Mouse (Mus musculus) neural tube, embryonic 10.5 days (tissue): Measurements from ENCODE around the gene Acad11.

ENCODE experiments used
- DNase-seq: peaks from one replicate; pipeline ENCODE4 v3.0.0-alpha.2; 2017; ENCODE audit warnings: low spot score; ENCODE audit errors: extremely low spot score

Gene Acad11

GRCm38 (mm10) chr9:104080038-104080437 is 16.9 kb downstream of the Acad11 start:
- no peak for DNase-seq

DNA sequence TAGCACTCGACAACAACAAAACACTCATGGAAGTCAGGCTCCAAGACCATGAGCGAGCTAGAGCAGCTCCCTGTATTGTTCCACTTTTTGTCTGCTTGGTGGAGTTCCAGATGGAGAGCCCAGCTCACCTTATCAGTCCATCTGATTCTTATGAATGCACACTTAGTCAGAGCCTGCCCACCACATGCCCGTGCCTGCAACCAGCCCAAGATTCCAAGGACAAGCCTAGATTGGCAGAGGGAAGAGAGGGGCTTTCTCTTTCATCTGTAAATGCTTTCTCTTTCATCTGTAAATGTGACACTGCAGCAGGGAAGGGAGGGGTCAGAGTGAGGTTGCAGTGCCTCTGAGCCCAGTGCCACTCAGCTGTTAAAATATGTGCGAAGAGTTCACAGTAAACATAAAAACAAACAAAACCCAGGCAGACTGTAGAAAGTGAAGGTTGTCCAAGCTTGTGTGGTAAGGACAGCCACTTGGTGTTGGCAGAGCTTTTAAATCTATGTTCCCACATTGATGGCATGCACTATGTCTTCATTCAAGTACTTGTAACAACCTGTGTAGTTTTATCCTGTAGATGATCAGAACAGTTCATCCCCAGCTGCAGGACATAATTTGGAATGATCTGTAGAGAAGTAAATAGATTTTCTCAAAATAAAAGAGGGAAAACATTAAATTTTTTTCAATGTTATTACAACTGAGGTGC is 22.7 kb downstream of the Acad11 start:
- DNase-seq = no peak

DNA sequence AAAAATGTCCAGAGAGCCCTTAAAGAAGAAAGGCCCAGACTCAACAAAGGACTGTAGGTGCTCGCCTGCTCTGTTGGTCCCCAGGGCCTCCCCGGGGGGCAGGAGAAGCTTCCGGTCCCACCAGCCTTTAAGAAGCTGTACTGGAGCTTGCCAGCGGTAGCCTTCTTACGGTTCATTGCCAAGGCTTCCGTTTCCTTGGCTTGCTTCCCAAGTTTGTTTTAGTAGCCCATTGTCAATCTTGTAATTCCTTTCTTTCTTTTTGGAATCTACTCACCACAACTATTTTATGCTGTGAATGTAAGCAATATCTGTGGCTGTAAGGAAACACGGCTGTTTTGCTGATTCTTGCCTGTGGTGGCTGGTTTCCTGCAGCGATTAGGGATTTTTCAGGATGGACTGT is 25.4 kb downstream of the Acad11 start:
- no peak for DNase-seq

DNA sequence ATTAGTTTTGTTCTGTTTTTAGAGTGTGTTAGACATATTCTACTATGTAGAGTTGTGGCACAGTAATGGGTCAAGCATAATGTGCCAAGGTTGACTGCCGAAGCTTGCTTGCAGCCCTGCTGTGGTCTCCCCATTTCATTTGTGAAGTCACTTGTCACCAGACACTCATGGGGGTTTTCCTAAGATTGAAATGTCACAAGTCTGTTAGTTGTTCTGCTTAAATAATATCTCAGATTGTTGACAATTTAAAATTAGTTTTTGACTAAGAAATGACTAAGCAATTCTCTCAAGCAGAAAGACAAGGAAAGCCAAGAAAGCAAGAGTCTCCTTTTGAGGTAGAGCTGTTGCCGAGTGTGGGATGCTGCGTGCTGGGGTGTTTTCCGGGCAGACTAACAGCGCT is 29.8 kb downstream of the Acad11 start:
- no peak for DNase-seq

GRCm38 (mm10) chr9:104098256-104098655 is 35.1 kb downstream of the Acad11 start:
- no peak for DNase-seq

- no peak for DNase-seq
These were observed 35.9 kb downstream of the Acad11 start for GRCm38 (mm10) chr9:104099060-104099459.

GRCm38 (mm10) chr9:104100822-104101221 is 37.6 kb downstream of the Acad11 start:
- DNase-seq = no peak

DNA sequence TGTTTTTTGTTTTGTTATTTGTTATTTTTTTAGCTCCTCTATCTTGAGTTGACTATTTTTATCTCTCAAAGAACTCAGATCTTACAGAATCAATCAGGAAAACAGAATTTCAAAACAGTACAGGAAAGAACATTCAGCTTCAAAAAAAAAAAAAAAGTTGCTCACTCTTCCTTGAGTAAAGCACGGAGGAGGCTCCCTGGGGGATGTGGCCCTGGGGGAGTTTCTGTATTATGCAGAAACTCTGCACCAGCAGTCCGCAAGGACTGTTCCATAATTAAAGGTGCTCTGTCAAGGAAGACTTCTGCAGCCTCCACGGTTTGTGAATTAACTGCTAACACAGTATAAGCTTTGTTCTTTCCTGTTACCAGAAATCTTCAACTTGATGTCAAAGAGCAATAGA is 38.3 kb downstream of the Acad11 start:
- no peak for DNase-seq

DNA sequence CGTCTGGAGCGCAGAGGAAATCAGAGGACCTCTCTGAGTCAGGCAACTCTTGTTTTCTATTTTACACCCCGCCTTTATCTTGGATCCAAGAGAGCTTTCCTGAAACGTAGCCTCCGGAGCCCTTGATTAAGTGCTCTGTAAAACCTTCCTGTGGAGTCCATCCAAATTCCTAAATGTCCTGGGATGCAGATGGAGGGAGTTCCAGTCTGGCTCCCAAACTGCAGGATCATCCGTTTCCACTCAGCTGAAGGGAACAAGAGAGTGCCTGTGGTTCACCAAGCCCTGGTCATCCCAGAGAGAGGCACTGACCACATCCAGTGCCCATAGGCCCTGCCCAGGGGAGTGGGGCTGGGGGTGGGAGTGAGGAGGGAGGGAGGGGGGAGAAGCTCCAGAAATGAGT is 39.1 kb downstream of the Acad11 start:
- DNase-seq = no peak

DNA sequence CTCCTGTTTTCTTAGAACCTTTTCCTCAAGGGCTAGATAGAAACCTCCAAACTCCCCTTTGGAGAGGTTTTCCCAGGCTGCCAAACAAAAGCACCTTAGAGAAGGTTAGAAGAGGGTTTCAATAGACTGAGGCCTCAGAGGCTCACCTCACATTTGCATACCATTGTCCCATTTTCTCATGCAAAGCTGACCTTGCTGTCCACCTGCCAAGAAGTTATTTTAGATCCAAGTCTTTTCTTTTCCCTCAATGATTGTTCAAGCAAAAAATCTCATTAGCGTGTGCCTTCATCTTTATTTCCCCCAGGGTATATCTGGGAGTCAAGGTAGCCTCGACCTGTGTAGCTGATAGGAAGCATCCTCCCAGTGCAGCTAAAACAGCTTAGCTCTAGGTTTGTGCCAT is 39.7 kb downstream of the Acad11 start:
- DNase-seq = no peak

DNA sequence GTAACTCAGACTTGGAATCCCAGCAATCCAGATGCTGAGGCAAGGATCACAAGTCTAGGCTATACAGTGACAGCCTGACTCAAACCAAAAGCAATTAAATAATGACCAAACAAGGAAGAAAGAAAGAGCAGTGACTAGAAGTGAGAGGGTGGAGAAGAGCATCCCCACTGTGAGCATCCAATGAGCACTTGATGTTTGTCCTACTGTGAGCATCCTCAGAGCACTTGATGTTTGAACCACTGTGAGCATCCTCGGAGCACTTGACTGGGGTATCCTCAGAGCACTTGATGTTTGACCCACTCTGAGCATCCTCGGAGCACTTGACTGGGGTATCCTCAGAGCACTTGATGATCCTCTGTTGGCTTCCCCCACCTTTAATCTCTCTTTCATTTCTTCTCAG is 41.8 kb downstream of the Acad11 start:
- DNase-seq = no peak

DNA sequence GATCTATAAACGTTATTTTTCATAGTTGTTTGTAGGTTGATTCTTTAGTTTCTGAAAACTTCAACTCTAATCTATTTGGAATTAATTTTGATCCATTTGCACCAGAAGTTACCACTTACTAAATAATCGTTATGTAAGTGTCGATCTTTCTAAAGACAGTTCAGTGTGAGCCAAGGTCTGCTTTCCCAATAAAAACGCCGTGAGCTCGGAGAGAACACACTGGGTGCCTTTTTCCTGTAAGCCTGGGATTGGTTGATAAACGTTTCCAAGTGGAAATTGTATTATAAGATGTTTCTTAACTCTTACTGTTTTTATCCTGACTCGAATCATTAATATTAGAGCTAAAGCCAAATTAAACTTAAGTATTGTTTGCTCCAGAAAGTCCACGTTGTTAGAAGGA is 43.8 kb downstream of the Acad11 start:
- DNase-seq = no peak

DNA sequence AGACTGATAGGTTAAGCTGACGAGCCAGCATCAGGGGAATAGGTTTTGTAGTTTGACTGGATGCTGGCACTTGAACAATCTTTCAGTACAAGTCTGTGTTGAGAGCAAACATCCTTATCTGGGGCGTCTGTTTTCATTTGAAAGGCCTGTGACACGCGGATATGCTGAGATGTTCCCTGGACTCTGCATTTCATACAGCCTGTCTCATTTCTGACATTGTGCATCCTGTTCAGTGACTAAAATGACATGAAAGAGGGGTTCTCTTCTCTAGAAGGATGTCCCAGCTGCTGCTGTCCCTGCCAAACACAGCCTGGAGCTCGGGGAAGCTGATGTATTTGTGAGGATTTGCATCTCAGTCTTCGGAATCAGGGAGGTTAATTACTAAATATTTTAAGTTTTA is 44.3 kb downstream of the Acad11 start:
- no peak for DNase-seq

DNA sequence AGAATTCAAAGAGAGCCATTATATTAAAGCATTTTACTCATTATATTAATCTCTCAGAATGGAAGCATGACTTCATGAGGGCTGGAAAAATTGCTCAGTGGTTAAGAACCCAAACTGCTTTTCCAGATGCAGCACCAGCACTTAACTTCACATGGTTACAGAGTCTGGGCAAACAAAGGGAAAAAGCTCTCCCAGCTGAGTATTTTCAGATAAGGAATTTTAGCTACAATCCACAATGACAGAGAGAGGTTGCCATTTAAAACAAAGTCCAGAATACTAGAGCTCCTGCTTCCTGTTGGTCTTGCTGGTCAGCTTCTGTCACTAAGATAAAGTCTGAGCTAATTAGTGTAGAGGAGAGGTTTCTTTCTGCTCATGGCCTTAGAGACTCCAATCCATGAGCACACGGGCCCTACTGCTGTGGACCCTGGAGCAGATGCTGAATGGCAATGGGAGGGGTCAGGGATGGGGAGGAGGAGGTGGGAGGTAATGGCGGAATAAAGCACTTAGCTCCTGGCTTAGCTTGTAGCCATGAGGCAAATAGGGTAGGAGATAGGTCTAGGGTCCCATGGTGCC is 45.5 kb downstream of the Acad11 start:
- no peak for DNase-seq

DNA sequence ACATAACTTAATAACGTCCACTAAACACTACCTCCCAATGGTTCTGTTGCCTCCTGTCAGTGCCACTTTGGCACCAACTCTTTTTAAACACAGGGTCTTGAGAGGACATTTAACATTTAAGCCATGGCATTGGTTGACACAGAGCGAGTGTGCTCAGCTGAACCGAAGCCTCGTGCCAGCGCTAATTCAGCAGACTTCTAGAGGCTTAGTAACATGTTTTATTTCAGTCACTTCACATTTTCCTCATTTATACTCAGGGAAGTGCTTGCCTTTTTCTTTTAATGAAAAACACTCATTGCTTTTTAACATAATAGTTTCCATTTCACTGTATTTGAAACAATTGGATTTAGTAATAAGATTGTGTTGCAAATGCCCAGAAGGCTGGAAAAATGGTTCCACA is 46.0 kb downstream of the Acad11 start:
- DNase-seq = no peak

DNA sequence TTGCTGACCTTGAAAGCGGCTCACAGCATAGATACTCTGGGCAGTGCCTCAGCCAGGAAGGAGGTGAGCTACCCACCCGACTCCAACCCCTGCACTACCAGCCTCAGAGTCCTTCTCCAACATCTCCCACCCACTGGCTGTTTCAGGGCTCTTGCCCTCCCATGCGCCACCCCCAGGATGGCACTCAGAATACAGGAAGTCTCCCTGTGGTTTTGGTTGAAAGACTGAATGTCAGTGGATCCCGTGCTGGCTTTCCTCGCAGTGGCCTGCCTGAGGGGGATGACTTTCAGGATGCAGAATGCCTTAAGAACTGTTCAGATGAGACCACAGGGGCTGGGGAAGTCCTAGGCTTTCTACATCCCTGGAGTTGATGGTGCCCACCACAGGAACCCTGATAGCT is 59.9 kb downstream of the Acad11 start:
- no peak for DNase-seq

GRCm38 (mm10) chr9:104123622-104124021 is 60.4 kb downstream of the Acad11 start:
- no peak for DNase-seq

GRCm38 (mm10) chr9:104126833-104127232 is 63.7 kb downstream of the Acad11 start, which contains the start of gene Ackr4:
TSS of gene Ackr4 (minus strand) at chr9:104126933.
- no peak for DNase-seq

DNA sequence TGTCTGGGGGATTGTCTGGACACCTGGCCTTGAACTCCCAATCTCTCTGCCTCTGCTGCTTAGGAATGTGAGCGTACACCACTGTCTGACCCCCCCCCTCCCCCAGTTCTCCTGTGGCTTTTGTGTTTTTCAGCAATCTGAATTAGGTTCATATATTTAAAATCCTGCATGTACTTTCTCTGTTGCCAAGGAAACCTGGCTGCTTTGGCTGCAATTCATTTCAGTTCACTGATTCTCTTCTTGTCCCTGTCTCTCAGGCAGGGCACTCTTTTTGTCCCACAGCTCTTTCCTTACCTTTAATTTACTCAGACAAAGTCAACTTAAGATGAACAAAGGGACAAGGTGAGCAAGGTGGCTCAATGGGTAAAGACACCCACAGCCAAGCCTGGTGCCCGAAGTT is 64.9 kb downstream of the Acad11 start:
- DNase-seq = no peak

GRCm38 (mm10) chr9:104130141-104130755 is 67.1 kb downstream of the Acad11 start:
- no peak for DNase-seq

- no peak for DNase-seq
These were observed 77.2 kb downstream of the Acad11 start for GRCm38 (mm10) chr9:104140351-104140750.

DNA sequence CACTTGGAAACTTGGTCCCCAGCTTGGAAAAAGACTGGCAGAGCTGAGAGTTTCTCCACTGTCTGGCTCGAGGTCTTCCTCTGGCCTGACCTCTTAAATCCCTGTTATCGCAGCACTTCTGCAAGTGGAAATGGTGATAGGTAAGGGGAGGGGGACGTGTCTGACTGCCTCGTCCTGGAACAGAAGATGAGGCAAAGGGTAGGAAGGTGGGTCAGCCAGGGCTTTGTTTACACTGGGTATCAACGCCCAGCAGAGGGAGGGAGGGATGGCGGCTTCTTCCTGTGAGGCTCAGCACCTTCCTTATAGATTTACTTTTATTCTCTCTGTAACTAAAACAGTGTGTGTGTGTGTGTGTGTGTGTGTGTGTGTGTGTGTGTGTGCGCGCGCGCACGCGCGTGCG is 79.6 kb downstream of the Acad11 start:
- no peak for DNase-seq
